Mouse (Mus musculus): ENCODE data around the gene Tm7sf3. TPM values are rescaled to one million over a fixed set of nuclear protein-coding genes. Genes with fewer than 3 reads are reported as not detected.
"Not testable (repeated sequence)": the region's sequence is repeated elsewhere in the genome, so short reads cannot be mapped to it uniquely, and the experiment has no call there.

The Tm7sf3 gene
- polyA plus RNA-seq, 1 experiment from 2014 or later: 35.2 TPM

DNA sequence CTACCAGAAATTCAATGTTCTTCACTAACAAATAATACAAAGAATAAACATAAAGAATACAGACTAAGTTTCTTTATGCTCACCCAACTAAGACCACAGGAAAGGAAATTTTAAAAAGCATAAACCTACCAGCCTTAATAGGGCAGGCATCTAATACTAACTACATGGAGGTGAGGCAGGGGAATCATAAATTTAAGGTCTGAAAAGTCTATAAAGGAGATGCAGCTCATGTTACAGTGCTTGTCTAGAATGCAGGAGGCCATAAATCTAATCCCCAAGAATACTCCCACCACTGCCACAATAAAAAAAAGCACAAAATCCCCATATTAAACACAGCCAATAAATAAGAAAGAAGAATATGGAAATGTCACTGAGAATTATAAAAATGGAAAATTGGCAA is 70.6 kb downstream of the Tm7sf3 start:
- Histone ChIP-seq H3K27ac (ENCODE audit: low read length) (no peak overlapping the region), H3K9ac (replicated peaks; ENCODE audit: low read depth, low read length) (no peak overlapping the region), H3K4me3 (replicated peaks; ENCODE audit: low read length) (no peak overlapping the region), H3K4me1 (replicated peaks; ENCODE audit: control insufficient read depth, insufficient read depth, low read length) (peaks cover 14% of the 10 kb centered on the region), H3K27me3 (replicated peaks; ENCODE audit: control insufficient read depth, insufficient read depth, low read length) (no peaks in the 10 kb centered on the region), H3K36me3 (ENCODE audit: control insufficient read depth, insufficient read depth) (no peaks in the 10 kb centered on the region), H3K9me3 (ENCODE audit: control insufficient read depth, low read length) (no peaks in the 10 kb centered on the region), H3K4me2 (ENCODE audit: low read length) (no peak overlapping the region)
- ATAC-seq: no peak

DNA sequence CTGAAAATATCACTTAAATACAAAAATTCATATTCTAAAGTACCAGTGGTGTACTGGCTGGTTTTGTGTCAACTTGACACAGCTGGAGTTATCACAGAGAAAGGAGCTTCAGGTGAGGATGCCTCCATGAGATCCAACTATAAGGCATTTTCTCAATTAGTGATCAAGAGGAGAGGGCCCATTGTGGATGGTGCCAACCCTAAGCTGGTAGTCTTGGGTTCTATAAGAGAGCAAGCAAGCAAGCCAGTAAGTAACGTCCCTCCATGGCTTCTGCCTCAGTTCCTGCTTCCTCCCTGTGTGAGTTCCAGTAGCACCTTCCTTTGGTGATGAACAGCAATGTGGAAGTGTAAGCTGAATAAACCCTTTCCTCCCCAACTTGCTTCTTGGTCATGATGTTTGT is 80.2 kb downstream of the Tm7sf3 start:
- H3K9me3 ChIP-seq (ENCODE audit: control insufficient read depth, low read length); ATAC-seq; H3K4me1 ChIP-seq (replicated peaks; ENCODE audit: control insufficient read depth, insufficient read depth, low read length); H3K27ac ChIP-seq (ENCODE audit: low read length); H3K4me2 ChIP-seq (ENCODE audit: low read length); H3K9ac ChIP-seq (replicated peaks; ENCODE audit: low read depth, low read length); H3K4me3 ChIP-seq (replicated peaks; ENCODE audit: low read length); H3K27me3 ChIP-seq (replicated peaks; ENCODE audit: control insufficient read depth, insufficient read depth, low read length): not testable (repeated sequence)
- WGBS: 85% methylated on average over 1 of the region's 1 CpGs
- H3K36me3 ChIP-seq (ENCODE audit: control insufficient read depth, insufficient read depth): peaks cover 21% of the 10 kb centered on the region

Other genes with a start within 250 kb of the Tm7sf3 start
- 4.7 and 6.1 TPM in 2 replicates for gene Itpr2, start 140.6 kb downstream of the Tm7sf3 start, polyA plus RNA-seq (2015; fragmentation: Nextera tagmentation; extraction: Ambion mirVana)
- 48.2 and 56.7 TPM in 2 replicates for gene Fgfr1op2, start 65.6 kb downstream of the Tm7sf3 start, polyA plus RNA-seq (2015; fragmentation: Nextera tagmentation; extraction: Ambion mirVana)
- 67.7 and 70.1 TPM in 2 replicates for gene Ints13, start 65.0 kb downstream of the Tm7sf3 start, polyA plus RNA-seq (2015; fragmentation: Nextera tagmentation; extraction: Ambion mirVana)
- gene Med21, start 277 bp downstream of the Tm7sf3 start, polyA plus RNA-seq (2015; fragmentation: Nextera tagmentation; extraction: Ambion mirVana): 109 and 111 TPM in 2 replicates
- 15.0 and 16.5 TPM in 2 replicates for gene Stk38l, start 82.2 kb upstream of the Tm7sf3 start, polyA plus RNA-seq (2015; fragmentation: Nextera tagmentation; extraction: Ambion mirVana)
- 3.1 and 5.1 TPM in 2 replicates for gene Arntl2, start 153.2 kb upstream of the Tm7sf3 start, polyA plus RNA-seq (2015; fragmentation: Nextera tagmentation; extraction: Ambion mirVana)
- gene Smco2, start 207.3 kb upstream of the Tm7sf3 start, polyA plus RNA-seq (2015; fragmentation: Nextera tagmentation; extraction: Ambion mirVana): not detected in 2 replicates
- 17.8 and 21.4 TPM in 2 replicates for gene Ppfibp1, start 245.7 kb upstream of the Tm7sf3 start, polyA plus RNA-seq (2015; fragmentation: Nextera tagmentation; extraction: Ambion mirVana)